ENCODE assay signal across 13 mouse cellular contexts in the genomic region with DNA sequence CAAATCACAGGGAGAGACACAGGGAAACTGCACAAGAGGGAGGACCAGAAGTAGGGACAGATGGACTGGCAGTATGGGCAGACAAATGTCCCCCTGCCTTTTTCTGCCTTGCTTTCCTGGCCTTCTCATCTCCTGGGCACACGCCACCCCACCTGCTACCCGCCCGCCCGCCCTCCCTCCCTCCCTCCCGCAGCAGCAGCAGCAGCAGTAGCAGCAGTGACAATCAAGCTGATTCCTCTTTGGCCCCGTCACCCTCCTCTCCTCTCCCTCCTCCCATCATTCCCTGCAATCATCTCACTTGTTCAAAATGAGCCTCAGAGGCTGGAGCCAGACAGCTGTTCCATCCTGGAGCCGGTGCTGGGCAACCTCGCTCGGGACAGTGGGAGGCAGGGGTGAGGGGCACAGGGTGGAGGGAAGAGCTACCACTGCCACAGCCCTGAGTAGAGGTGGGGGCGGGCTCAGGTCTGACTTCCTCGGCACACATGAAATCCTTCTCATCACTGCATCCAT. TPM values are rescaled to one million over a fixed set of nuclear protein-coding genes. Genes with fewer than 3 reads are reported as not detected.
DNase-seq lines count a peak whose midpoint lies in the region; ATAC-seq and TF ChIP-seq lines count a peak whose summit lies in the region.
"Had no signal": no experiment of that assay in that cellular context is flagged by ENCODE, and none has a peak within 500 bp of the region (broad histone marks: within the 10 kb centered on the region; RNA-seq: fewer than 3 reads in every experiment).

No protein-coding gene starts in this region.

- H3K4me2 ChIP-seq in forebrain, postnatal 0 days (ENCODE audit: low read depth), result no peak overlapping the region
- H3K4me2 ChIP-seq in midbrain, embryonic 15.5 days, result 0 out of 2 replicates have a peak overlapping the region, but pooled peaks have one; percentile 5
- no peak overlapping the region for H3K4me2 ChIP-seq in liver, postnatal 0 days (ENCODE audit: low read depth, low read length)
- H3K4me2 ChIP-seq: embryonic facial prominence, embryonic 13.5 days; limb, embryonic 12.5 days had no signal

- peak; percentile 83 for ATAC-seq in forebrain, postnatal 0 days
- ATAC-seq in midbrain, embryonic 15.5 days (replicated peaks), result peak; percentile 59
- ATAC-seq in liver, postnatal 0 days, result no peak

- TF ChIP-seq EP300 in liver, postnatal 0 days (IDR thresholded peaks at IDR 0.05; ENCODE audit: low read depth), result no peak

- H3K27ac ChIP-seq in layer of hippocampus, adult 2 months, result peak overlapping the region; percentile 71; the same call in 1 of the 2 replicates
- peak overlapping the region; percentile 35; the same call in 1 of the 2 replicates for H3K27ac ChIP-seq in embryonic facial prominence, embryonic 10.5 days (replicated peaks)
- peak overlapping the region; percentile 74 for H3K27ac ChIP-seq in forebrain, postnatal 0 days (ENCODE audit: low read depth, low read length)
- H3K27ac ChIP-seq in midbrain, embryonic 15.5 days, result peak overlapping the region; percentile 68
- H3K27ac ChIP-seq in liver, postnatal 0 days (ENCODE audit: low read depth), result no peak overlapping the region
- H3K27ac ChIP-seq: embryonic facial prominence, embryonic 13.5 days; limb, embryonic 12.5 days had no signal

- H3K4me1 ChIP-seq in embryonic facial prominence, embryonic 10.5 days, result peaks cover 11% of the 10 kb centered on the region
- H3K4me1 ChIP-seq in forebrain, postnatal 0 days (ENCODE audit: insufficient read depth), result 0 out of 2 replicates have a peak, but pooled peaks cover 6% of the 10 kb centered on the region
- peaks cover 13% of the 10 kb centered on the region for H3K4me1 ChIP-seq in midbrain, embryonic 15.5 days
- H3K4me1 ChIP-seq in liver, postnatal 0 days (ENCODE audit: insufficient read depth), result no peaks in the 10 kb centered on the region
- H3K4me1 ChIP-seq: embryonic facial prominence, embryonic 13.5 days; limb, embryonic 12.5 days had no signal

- no peaks in the 10 kb centered on the region for H3K27me3 ChIP-seq in embryonic facial prominence, embryonic 10.5 days (replicated peaks; ENCODE audit: low read depth, poor library complexity, severe bottlenecking)
- H3K27me3 ChIP-seq in forebrain, postnatal 0 days (ENCODE audit: insufficient read depth, low read length), result no peaks in the 10 kb centered on the region
- no peaks in the 10 kb centered on the region for H3K27me3 ChIP-seq in midbrain, embryonic 15.5 days (replicated peaks)
- no peaks in the 10 kb centered on the region for H3K27me3 ChIP-seq in liver, postnatal 0 days (ENCODE audit: insufficient read depth, low read length)
- H3K27me3 ChIP-seq: embryonic facial prominence, embryonic 13.5 days had no signal

- no peak for TF ChIP-seq CTCF in layer of hippocampus, adult 2 months (conservative IDR thresholded peaks at IDR 0.05)
- TF ChIP-seq CTCF in forebrain, postnatal 0 days (IDR thresholded peaks at IDR 0.05; ENCODE audit: low read depth), result no peak
- TF ChIP-seq CTCF in liver, postnatal 0 days (IDR thresholded peaks at IDR 0.05; ENCODE audit: low read depth), result no peak

- WGBS in embryonic facial prominence, embryonic 10.5 days, result 42% methylated on average over 11 of the region's 11 CpGs
- WGBS in forebrain, postnatal 0 days, result 20% methylated on average over 11 of the region's 11 CpGs
- 27% methylated on average over 5 of the region's 11 CpGs for WGBS in midbrain, embryonic 15.5 days
- WGBS in liver, postnatal 0 days (ENCODE audit: insufficient replicate concordance), result 55% methylated on average over 7 of the region's 11 CpGs

- no peak overlapping the region for H3K9ac ChIP-seq in forebrain, postnatal 0 days
- 0 out of 2 replicates have a peak overlapping the region, but pooled peaks have one; percentile 7 for H3K9ac ChIP-seq in midbrain, embryonic 15.5 days
- H3K9ac ChIP-seq in liver, postnatal 0 days (replicated peaks), result no peak overlapping the region
- H3K9ac ChIP-seq: embryonic facial prominence, embryonic 13.5 days; limb, embryonic 12.5 days had no signal

- no peak overlapping the region for H3K4me3 ChIP-seq in layer of hippocampus, adult 2 months
- no peak overlapping the region for H3K4me3 ChIP-seq in embryonic facial prominence, embryonic 10.5 days
- no peak overlapping the region for H3K4me3 ChIP-seq in forebrain, postnatal 0 days (ENCODE audit: low read depth, low read length)
- H3K4me3 ChIP-seq in midbrain, embryonic 15.5 days, result no peak overlapping the region
- no peak overlapping the region for H3K4me3 ChIP-seq in liver, postnatal 0 days (ENCODE audit: low read depth, low read length)
- H3K4me3 ChIP-seq: embryonic facial prominence, embryonic 13.5 days; limb, embryonic 12.5 days; myocyte had no signal

- DNase-seq in layer of hippocampus, adult 2 months (ENCODE audit: low spot score in 2 of 2), result peak; percentile 33 to 38
- DNase-seq in layer of hippocampus, adult 9-10 months (ENCODE audit: low spot score), result no peak
- no peak for DNase-seq in embryonic facial prominence, embryonic 10.5 days (ENCODE audit: low spot score)
- DNase-seq in forebrain, postnatal 0 days, result peak; percentile 52
- no peak for DNase-seq in urinary bladder, adult 2 months (ENCODE audit: low spot score)
- DNase-seq in ovary, postnatal 14 days (ENCODE audit: low spot score), result no peak
- DNase-seq in liver, postnatal 0 days, result no peak
- DNase-seq: gastrocnemius, postnatal 36 days; heart, postnatal 4 days had no signal

- H3K9me3 ChIP-seq in embryonic facial prominence, embryonic 10.5 days, result 0 out of 2 replicates have a peak, but pooled peaks cover 3% of the 10 kb centered on the region
- no peaks in the 10 kb centered on the region for H3K9me3 ChIP-seq in forebrain, postnatal 0 days (ENCODE audit: low read length)
- no peaks in the 10 kb centered on the region for H3K9me3 ChIP-seq in midbrain, embryonic 15.5 days
- no peaks in the 10 kb centered on the region for H3K9me3 ChIP-seq in liver, postnatal 0 days (ENCODE audit: low read length)
- H3K9me3 ChIP-seq: embryonic facial prominence, embryonic 13.5 days had no signal

- no peaks in the 10 kb centered on the region for H3K36me3 ChIP-seq in embryonic facial prominence, embryonic 10.5 days (replicated peaks)
- no peaks in the 10 kb centered on the region; the same call in 1 of the 2 replicates for H3K36me3 ChIP-seq in forebrain, postnatal 0 days (ENCODE audit: insufficient read depth)
- no peaks in the 10 kb centered on the region for H3K36me3 ChIP-seq in midbrain, embryonic 15.5 days (replicated peaks)
- H3K36me3 ChIP-seq in liver, postnatal 0 days (replicated peaks; ENCODE audit: insufficient read depth, low read length), result no peaks in the 10 kb centered on the region
- H3K36me3 ChIP-seq: embryonic facial prominence, embryonic 13.5 days; limb, embryonic 12.5 days had no signal

RNA-seq across cellular contexts. Expression of a gene that starts 32.6 kb away (rescaled TPM):
- 10 to 100 TPM; 31.6 to 37.6 TPM for total RNA-seq in layer of hippocampus, adult 2 months (2021)
- 13.1 and 20.1 TPM in 2 replicates for polyA plus RNA-seq in embryonic facial prominence, embryonic 10.5 days (2016; fragmentation: Nextera tagmentation; extraction: Ambion mirVana)
- total RNA-seq in forebrain, postnatal 0 days (2014; rRNA removed), result 251 and 263 TPM in 2 replicates
- polyA plus RNA-seq in forebrain, postnatal 0 days (2015; fragmentation: Nextera tagmentation; extraction: Ambion mirVana), result 210 and 249 TPM in 2 replicates
- 209 and 213 TPM in 2 replicates for polyA plus RNA-seq in midbrain, embryonic 15.5 days (2015; fragmentation: Nextera tagmentation; extraction: Ambion mirVana)
- polyA plus RNA-seq in urinary bladder, adult 2 months (2012; rRNA removed), result 4.7 and 6.2 TPM in 2 replicates
- polyA plus RNA-seq in liver, postnatal 0 days (2015; fragmentation: Nextera tagmentation; extraction: Ambion mirVana), result 0.20 and 0.34 TPM in 2 replicates

Comparison
In these comparisons a context has a peak if more than half of its experiments do, and no peak if none do; other contexts are left out.
1. DNase-seq: peak in layer of hippocampus, adult 2 months (2 of 2) and forebrain, postnatal 0 days (single experiment); none in layer of hippocampus, adult 9-10 months (single experiment), embryonic facial prominence, embryonic 10.5 days (single experiment), urinary bladder, adult 2 months (single experiment), ovary, postnatal 14 days (single experiment) and liver, postnatal 0 days (single experiment).